Mouse (Mus musculus) midbrain, embryonic 14.5 days (tissue): Measurements from ENCODE around the gene H2-M3. TPM values are rescaled to one million over a fixed set of nuclear protein-coding genes. Genes with fewer than 3 reads are reported as not detected.

Source experiments
- ATAC-seq: fragments of 200-750 bp; cut with Nextera tagmentation; 2 replicates; pipeline ENCODE4 v1.8.0; 2017; ENCODE audit warnings: moderate number of reproducible peaks, moderate library complexity; ENCODE audit not compliant: low FRiP score, low TSS enrichment
- DNase-seq: peaks from one replicate; pipeline ENCODE4 v3.0.0-alpha.2; 2015
- H3K27ac ChIP-seq: fragments of 300-500 bp; sonication (generic); replicated peaks from 2 replicates; pipeline ENCODE4 v1.5.1; 2014; ENCODE audit warnings: mild to moderate bottlenecking, low read depth, low read length, moderate library complexity
- H3K27me3 ChIP-seq: fragments of 300-500 bp; sonication (generic); 2 replicates; pipeline ENCODE4 v1.6.1; 2014; ENCODE audit warnings: low read length, control low read depth, mixed read lengths; ENCODE audit not compliant: control insufficient read depth, insufficient read depth
- H3K36me3 ChIP-seq: fragments of 300-500 bp; sonication (generic); 2 replicates; pipeline ENCODE4 v1.6.1; 2014; ENCODE audit warnings: low read length, control low read depth; ENCODE audit not compliant: control insufficient read depth, insufficient read depth
- H3K4me1 ChIP-seq: fragments of 300-500 bp; sonication (generic); 2 replicates; pipeline ENCODE4 v1.6.1; 2014; ENCODE audit warnings: mild to moderate bottlenecking, antibody characterized with exemption, low read length, control low read depth; ENCODE audit not compliant: control insufficient read depth, insufficient read depth
- H3K4me2 ChIP-seq: fragments of 300-500 bp; sonication (generic); 2 replicates; pipeline ENCODE4 v1.6.1; 2014; ENCODE audit warnings: mild to moderate bottlenecking, low read length, moderate library complexity
- H3K4me3 ChIP-seq: fragments of 300-500 bp; sonication (generic); replicated peaks from 2 replicates; pipeline ENCODE4 v1.5.1; 2014; ENCODE audit warnings: low read depth, low read length
- H3K9ac ChIP-seq: fragments of 300-500 bp; sonication (generic); replicated peaks from 2 replicates; pipeline ENCODE4 v1.6.1; 2014; ENCODE audit warnings: mild to moderate bottlenecking, low read length, moderate library complexity
- H3K9me3 ChIP-seq: fragments of 300-500 bp; sonication (generic); 2 replicates; pipeline ENCODE4 v1.6.1; 2016; ENCODE audit warnings: low read length, control low read depth, mixed read lengths; ENCODE audit not compliant: control insufficient read depth
- WGBS: fragments of 180-500 bp; shearing (Covaris S2); extraction: QIAGEN DNeasy Blood & Tissue Kit; methylation state at CpG from one replicate; pipeline ENCODE4 v1.1.7; 2014; 5-methylcytosine and 5-hydroxymethylcytosine counted together
- polyA plus RNA-seq: library from polyadenylated mRNA; unstranded; fragments of >200 nt; fragmentation: Nextera tagmentation; extraction: Ambion mirVana; gene quantifications from 2 replicates; pipeline ENCODE4 v1.2.1, GENCODE M21; 2014

H2-M3 gene
- polyA plus RNA-seq, 1 experiment from 2014 or later: 1.1 TPM

DNA sequence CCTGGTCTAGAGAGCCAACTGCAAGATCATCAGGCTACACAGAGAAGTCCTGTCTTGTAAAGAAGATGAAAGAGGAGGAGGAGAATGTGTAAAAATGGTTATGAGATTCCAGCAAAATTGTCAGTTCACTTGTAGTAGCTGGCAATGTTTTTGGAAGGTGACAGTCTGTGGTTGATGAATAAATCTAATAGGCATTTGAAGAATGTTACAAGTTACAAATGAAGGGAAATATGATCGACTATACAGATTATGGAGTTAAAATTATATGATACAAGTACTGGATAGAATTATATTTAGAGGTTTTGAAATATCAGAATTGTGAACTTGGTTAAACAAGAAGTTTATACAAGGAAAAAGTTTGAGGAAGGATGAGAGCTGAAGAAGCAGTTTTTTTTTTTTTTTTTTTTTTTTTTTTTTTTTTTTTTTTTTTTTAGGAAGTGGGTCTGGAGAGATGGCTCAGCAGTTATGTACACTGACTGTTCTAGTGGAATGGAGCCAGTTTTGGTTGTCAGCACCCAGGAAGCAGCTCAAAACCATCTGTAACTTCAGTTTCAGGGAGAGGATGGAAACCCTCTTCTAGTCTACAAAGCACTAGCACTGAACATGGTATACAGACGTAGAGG is 5.7 kb downstream of the H2-M3 start:
- H3K4me1 ChIP-seq: no peaks in the 10 kb centered on the region
- no peak overlapping the region for H3K4me3 ChIP-seq
- H3K27ac ChIP-seq: no peak overlapping the region
- WGBS: 86% methylated on average over 2 of the region's 2 CpGs
- no peak for DNase-seq
- no peak for ATAC-seq
- H3K9ac ChIP-seq: no peak overlapping the region
- H3K9me3 ChIP-seq: no peaks in the 10 kb centered on the region
- no peaks in the 10 kb centered on the region for H3K36me3 ChIP-seq
- H3K4me2 ChIP-seq: no peak overlapping the region
- no peaks in the 10 kb centered on the region for H3K27me3 ChIP-seq

DNA sequence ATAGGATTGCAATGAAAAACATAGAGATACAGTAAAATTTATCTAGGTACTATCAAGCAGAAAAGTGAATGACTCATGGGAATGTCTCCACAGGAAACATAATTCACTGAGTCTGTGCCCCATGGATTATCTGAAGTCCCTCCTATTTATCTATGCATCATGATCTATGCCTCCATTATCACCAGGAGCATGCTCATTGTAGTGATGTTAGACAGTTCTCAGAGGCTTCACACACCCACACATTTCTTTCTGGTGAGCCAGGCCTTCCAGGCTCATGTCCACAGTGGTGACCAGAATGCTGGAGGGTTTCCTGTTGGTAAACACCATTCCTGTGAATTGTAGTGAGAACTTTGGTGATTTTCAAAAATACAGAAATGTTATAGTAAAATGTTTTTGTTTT is 6.6 kb downstream of the H2-M3 start:
- no peak overlapping the region for H3K27ac ChIP-seq
- no peaks in the 10 kb centered on the region for H3K4me1 ChIP-seq
- no peak overlapping the region for H3K9ac ChIP-seq
- no peaks in the 10 kb centered on the region for H3K36me3 ChIP-seq
- H3K4me2 ChIP-seq: no peak overlapping the region
- ATAC-seq (no peak), DNase-seq (no peak)
- H3K4me3 ChIP-seq: no peak overlapping the region
- H3K9me3 ChIP-seq: no peaks in the 10 kb centered on the region
- no peaks in the 10 kb centered on the region for H3K27me3 ChIP-seq

DNA sequence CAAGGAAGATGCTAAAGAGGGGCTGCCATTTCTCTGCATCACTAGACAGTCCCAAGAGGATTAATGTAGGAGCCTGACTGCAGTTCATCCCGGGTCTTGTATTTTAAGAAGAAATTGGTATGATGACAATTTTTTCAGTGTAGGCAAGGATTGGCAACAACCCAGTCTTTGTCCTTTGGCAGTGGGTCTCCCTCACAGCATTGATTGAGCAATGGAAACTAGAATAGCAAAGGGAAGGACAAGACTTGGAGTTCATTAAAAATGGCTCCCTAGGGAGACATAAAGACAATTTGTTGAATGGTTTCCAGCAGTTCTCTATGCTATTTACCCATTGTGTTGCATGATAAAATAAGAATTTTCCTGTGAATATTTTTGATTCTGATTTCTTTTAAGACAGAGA is 10.3 kb downstream of the H2-M3 start:
- Histone ChIP-seq H3K4me3 (no peak overlapping the region), H3K9ac (no peak overlapping the region), H3K36me3 (no peaks in the 10 kb centered on the region), H3K9me3 (no peaks in the 10 kb centered on the region), H3K27me3 (no peaks in the 10 kb centered on the region), H3K27ac (no peak overlapping the region), H3K4me2 (no peak overlapping the region), H3K4me1 (no peaks in the 10 kb centered on the region)
- 90% methylated on average over 1 of the region's 1 CpGs for WGBS
- DNase-seq (no peak), ATAC-seq (no peak)

DNA sequence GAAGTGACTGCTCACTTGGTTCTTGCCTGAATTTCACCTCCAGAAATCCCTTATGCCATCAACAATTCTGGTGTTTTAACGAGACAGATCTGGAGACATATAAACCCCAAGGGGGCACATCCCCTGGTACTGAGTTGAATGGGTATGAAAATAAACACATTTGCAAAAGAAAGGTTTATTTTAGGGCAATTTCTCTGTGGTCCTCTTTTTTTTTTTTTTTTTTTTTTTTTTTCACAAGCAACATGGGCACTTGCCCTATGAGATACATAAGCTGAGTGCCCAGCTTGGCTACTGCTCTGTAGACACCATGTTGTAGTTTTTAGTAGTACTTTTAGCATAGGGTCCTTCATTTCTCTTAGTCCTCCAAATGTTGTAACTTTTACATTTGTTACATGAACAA is 13.3 kb downstream of the H2-M3 start, which contains the start of gene Olfr99:
Gene Olfr99, minus strand, starts transcription at position 101 of the 400 bp plus-strand sequence.
- WGBS: 67% methylated on average over 1 of the region's 1 CpGs

DNA sequence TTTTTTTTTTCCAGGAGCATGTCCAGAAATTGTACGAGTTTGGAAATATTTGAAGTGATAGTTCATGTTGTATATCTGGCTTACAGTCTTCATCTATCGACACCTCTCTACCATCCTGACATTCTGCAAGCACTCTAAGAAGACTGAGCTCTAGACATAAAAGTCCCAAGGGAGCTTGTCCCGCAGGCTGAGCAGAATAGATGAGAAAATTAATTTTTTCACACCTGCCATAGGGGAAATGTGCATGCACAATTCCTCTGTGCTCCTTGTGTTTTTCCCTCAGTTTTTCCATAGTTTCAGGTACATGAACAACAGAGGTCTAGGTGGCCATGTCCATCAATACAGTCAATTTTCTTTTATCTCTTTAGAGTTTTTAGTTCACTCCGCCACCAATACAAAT is 34.2 kb downstream of the H2-M3 start, which contains the start of gene Olfr101:
Gene Olfr101, minus strand, starts transcription at position 101 of the 400 bp plus-strand sequence.
- H3K27me3 ChIP-seq: no peaks in the 10 kb centered on the region

More for the DNA sequence above, 13.3 kb downstream of the H2-M3 start, which contains the start of gene Olfr99:
- Histone ChIP-seq H3K4me3 (no peak within 1 kb of the TSS), H3K4me1 (no peaks in the 10 kb centered on the region), H3K36me3 (no peaks in the 10 kb centered on the region), H3K9ac (no peak within 1 kb of the TSS), H3K27me3 (no peaks in the 10 kb centered on the region), H3K27ac (no peak within 1 kb of the TSS), H3K4me2 (no peak within 1 kb of the TSS), H3K9me3 (no peaks in the 10 kb centered on the region)
- no peak for ATAC-seq
- DNase-seq: no peak

DNA sequence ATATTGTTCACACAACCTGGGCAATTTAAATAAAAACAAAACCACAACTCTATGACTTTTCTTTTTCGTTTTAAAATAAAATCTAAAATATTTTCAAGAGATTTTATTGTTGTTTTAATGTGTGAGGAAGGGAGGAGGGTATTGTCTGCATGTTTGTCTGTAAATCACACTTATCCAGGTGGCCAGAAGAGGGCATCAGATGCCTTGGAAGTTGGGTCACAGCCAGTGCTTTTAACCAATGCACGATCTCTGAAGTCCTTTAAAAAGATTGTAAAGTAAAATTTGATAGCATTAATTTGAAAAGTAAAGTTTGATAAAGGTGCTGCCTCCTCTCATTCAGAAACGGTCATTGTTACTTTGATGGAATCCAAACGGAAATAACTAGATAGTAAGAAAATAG is 38.5 kb downstream of the H2-M3 start:
- H3K4me1 ChIP-seq: no peaks in the 10 kb centered on the region
- no peak overlapping the region for H3K27ac ChIP-seq
- H3K36me3 ChIP-seq: no peaks in the 10 kb centered on the region
- H3K4me3 ChIP-seq: no peak overlapping the region
- H3K4me2 ChIP-seq: no peak overlapping the region
- WGBS: 47% methylated on average over 4 of the region's 4 CpGs
- H3K9ac ChIP-seq: no peak overlapping the region
- H3K9me3 ChIP-seq: no peaks in the 10 kb centered on the region
- no peaks in the 10 kb centered on the region for H3K27me3 ChIP-seq
- ATAC-seq: no peak
- peak; percentile 22 for DNase-seq

More for the DNA sequence above, 34.2 kb downstream of the H2-M3 start, which contains the start of gene Olfr101:
- WGBS: 85% methylated on average over 4 of the region's 4 CpGs
- no peak for DNase-seq
- Histone ChIP-seq H3K4me2 (no peak within 1 kb of the TSS), H3K4me3 (no peak within 1 kb of the TSS), H3K27ac (no peak within 1 kb of the TSS), H3K9ac (no peak within 1 kb of the TSS), H3K4me1 (no peaks in the 10 kb centered on the region), H3K9me3 (no peaks in the 10 kb centered on the region), H3K36me3 (no peaks in the 10 kb centered on the region)
- ATAC-seq: no peak

DNA sequence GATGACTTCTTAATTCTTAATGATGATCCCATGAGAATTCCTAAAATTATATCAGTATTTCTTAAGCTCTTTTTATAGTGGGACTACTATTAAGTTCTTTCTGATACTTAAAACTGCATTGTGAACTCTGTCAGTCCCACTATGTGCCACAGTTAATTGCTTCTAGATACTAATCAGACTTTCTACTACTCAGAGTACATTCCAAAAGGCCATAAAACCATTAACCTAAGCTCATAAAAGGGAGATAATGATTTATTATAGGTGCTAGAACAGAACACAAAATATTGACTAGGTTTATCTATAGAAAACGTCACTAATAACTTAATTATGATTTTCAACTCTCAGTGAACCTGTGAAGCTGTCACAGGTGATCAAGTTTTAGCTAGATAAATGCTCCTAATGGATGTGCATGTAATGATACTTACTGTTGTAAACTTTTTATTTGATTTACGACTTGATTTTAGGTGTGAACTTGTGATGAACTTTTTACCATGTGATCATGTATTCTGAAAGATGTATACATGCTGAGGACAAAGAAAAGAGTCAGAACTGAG is 40.2 kb downstream of the H2-M3 start:
- Histone ChIP-seq H3K9me3 (no peaks in the 10 kb centered on the region), H3K36me3 (no peaks in the 10 kb centered on the region), H3K4me1 (no peaks in the 10 kb centered on the region), H3K27ac (no peak overlapping the region), H3K4me2 (no peak overlapping the region), H3K27me3 (no peaks in the 10 kb centered on the region), H3K9ac (no peak overlapping the region), H3K4me3 (no peak overlapping the region)
- ATAC-seq (no peak), DNase-seq (no peak)
- 58% methylated on average over 2 of the region's 2 CpGs for WGBS

DNA sequence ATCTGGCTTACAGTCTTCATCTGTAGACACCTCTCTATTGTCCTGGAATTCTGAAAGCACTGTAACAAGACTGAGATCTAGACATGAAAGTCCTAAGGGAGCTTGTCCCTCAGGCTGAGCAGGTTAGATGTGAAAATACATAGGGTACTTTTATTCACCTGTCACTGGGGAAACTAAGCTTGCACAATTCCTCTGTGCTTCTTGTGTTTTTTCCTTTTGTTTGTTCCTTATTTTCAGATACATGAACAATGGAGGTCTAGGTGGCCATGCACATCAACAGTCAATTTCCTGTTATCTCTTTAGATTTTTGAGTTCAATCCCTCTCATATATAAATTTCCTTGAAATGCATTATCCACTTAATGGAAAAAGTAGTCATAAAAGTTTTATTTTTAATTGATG is 46.9 kb downstream of the H2-M3 start, which contains the start of gene Olfr102:
Gene Olfr102, minus strand, starts transcription at position 101 of the 400 bp plus-strand sequence.
- DNase-seq (no peak), ATAC-seq (no peak)
- Histone ChIP-seq H3K9ac (no peak within 1 kb of the TSS), H3K27me3 (no peaks in the 10 kb centered on the region), H3K4me3 (no peak within 1 kb of the TSS), H3K4me1 (no peaks in the 10 kb centered on the region), H3K9me3 (0 out of 2 replicates have a peak, but pooled peaks cover 3% of the 10 kb centered on the region), H3K4me2 (no peak within 1 kb of the TSS), H3K27ac (no peak within 1 kb of the TSS), H3K36me3 (no peaks in the 10 kb centered on the region)
